Mouse (Mus musculus): ENCODE measurements around the gene Psmb2.

The Psmb2 gene

GRCm38 (mm10) chr4:126752608-126753141 is 75.2 kb downstream of the Psmb2 start:
- peak; percentile 25 for DNase-seq (ENCODE audit: low read depth, low spot score)

DNA sequence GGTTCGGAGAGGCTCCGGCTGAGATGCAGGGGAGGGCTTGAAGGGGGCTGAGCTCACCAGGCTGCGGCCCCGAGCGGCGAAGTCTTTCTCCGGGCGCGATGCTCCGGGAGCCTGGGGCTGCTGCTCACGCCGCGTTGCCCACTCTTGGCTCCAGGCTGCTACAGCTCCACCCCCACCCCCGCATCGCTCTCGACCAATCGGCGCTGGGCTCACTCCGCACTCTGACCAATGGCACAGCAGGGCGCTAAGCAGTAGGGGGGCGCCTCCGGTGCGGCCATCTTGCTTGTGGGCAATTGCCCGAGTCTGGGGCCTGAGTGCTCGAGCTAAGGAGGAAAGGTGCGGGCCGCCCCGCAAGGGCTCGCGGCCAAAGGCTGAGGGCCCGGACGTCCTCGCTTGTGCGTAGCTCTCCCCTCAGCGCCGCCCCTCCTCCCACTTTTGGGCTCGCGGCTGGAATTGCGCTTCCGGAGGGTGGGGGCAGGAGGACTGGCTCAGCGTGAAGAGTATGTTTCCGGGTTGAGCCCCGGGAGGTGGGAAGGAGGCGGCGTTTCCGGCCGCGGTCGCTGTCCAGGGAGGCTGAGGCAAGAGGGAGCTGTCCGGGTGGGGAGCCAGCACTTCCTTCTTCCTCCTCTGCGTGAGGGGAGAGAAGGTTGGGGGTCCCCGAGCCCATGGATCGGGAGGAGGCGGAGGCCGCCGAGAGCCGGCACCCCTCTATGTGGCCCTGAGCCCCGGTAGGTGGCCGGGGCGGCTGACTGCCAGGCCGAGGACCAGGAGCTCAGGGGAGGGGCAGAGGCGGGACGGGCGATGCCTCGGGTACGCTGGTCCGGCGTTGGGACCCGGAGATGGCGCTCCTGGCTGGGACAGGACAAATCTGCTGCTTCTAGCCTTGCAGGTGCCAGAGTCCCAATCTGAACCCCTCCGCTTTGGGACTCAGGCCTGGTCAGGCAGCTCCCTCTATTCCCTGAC is 76.1 kb downstream of the Psmb2 start, which contains the start of the genes Ncdn and AU040320:
Gene Ncdn (minus strand): TSS at position 171 of the 963 bp plus-strand sequence.
Gene AU040320 (plus strand): TSS at position 277 of the 963 bp plus-strand sequence.
- peak; percentile 99 for DNase-seq (ENCODE audit: low read depth, low spot score)

DNA sequence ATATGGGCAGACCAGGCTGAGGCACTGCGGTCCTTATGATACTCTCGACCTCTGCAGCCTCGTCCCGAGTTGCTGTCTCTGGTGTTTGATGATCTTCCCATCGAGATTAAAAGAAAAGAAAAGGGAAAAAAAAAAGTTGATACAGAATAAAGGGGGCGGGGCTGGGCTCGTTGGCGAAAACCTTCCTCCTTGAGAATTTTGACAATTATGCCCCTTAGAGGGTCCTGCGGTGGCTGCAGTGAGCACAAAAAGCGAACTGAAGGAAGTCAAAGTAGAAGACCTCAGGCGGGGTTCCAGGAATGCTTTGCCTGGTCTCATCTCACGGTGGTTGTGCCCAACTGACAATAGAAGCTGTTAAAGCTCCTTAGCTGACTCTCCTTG is 76.8 kb downstream of the Psmb2 start:
- DNase-seq (ENCODE audit: low read depth, low spot score), result no peak

GRCm38 (mm10) chr4:126754736-126755374 is 77.4 kb downstream of the Psmb2 start:
- DNase-seq (ENCODE audit: low read depth, low spot score), result no peak

- no peak for DNase-seq (ENCODE audit: low read depth, low spot score)
These were observed 79.3 kb downstream of the Psmb2 start for GRCm38 (mm10) chr4:126756766-126757165.

GRCm38 (mm10) chr4:126758299-126758698 is 80.9 kb downstream of the Psmb2 start:
- DNase-seq (ENCODE audit: low read depth, low spot score), result no peak

Measured in ZHBTc4 (cell line).